Mouse (Mus musculus): Measurements from ENCODE around the gene Mov10l1.

DNA sequence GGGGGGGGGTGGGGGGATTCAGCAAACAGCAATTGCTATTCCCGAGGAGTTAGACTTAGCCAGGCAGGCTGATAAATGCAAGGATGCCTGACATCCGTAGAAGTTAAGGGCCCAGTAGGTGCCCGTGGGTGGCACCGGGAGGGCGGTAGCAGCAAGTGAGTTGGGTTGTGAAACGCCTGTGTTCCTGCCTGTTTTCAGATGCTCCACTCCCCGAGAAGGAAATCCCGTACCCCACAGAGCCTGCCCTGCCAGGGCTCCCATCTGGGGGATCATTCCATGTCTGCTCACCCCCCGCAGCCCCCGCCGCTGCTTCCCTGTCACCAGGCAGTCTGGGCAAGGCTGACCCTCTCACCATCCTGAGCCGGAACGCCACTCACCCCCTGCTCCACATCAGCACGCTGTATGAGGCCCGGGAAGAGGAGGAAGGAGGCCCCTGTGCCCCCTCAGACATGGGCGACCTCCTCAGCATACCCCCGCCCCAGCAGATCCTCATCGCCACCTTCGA lies 86.7 kb downstream of the Mov10l1 start:
- no peak for TF ChIP-seq POLR2A (IDR thresholded peaks at IDR 0.05; ENCODE audit: borderline replicate concordance, insufficient read depth, low read length)
- no peak for TF ChIP-seq CTCF (IDR thresholded peaks at IDR 0.05; ENCODE audit: borderline replicate concordance, insufficient read depth, low read depth, low read length)

Data from cerebellum, adult 2 months (tissue).